Mouse (Mus musculus) ES-Bruce4 (cell line): Measurements from ENCODE around the gene Sv2a.

ENCODE experiments used
- CTCF ChIP-seq: IDR thresholded peaks from one replicate; pipeline ENCODE4 v1.8.1; 2011; ENCODE audit warnings: low read depth, low read length
- EP300 ChIP-seq: IDR thresholded peaks from 2 replicates; pipeline ENCODE4 v1.6.1; 2011; ENCODE audit warnings: low read depth, low read length; ENCODE audit not compliant: insufficient read depth
- POLR2A ChIP-seq: IDR thresholded peaks from one replicate; pipeline ENCODE4 v1.8.1; 2011; ENCODE audit warnings: low read length; ENCODE audit not compliant: insufficient read depth

- TF ChIP-seq POLR2A (no peak), CTCF (no peak), EP300 (no peak)
Observed at GRCm38 (mm10) chr3:96168466-96169158, 12.3 kb upstream of the Sv2a start.
